Mouse (Mus musculus): ENCODE data around the gene Cacna1f. TPM values are rescaled to one million over a fixed set of nuclear protein-coding genes. Genes with fewer than 3 reads are reported as not detected.

Gene Cacna1f
- polyA plus RNA-seq, 1 experiment: not detected

DNA sequence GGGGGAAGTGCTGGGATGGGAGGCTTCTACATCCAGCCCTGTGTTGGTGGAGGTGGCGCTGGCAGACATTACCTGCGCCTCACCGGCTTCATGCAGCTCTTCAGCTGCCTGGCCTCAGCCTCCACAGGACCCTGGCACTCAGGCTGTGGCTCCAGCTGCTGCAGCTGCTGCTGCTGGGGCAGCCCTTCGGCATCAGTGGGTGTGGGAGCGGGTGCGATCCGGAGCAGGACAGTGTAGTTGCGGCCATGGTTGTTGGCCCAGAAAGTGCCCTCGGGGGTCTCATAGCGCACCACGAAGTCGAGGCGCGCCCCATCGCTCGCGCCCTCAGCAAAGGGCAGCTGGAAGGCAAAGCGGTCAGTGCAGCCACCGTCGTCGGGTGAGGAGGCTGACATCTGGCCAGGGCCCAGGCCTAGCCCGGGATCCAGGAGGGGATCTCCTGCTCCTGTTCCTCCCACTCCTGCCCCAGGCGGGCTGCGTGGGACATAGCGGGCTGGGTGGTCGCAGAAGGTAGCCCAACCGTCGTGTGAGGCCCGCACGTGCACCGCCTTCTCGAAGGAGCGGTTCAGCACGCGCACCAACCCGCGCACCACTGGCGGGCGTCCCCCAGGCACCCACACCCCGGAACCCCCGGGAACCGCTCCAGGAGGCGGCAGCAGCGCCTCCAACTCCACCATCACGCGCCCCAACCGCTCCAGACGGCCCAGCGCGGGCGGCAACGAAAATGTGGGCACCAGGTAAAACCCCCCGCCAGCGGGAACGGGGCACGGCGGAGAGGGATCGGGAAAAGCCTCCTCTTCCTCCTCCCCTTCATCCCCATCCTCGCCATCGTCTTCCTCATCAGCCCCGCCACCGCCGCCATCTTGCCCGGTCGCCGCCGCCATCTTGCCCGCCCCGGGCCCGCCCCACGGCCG lies 33.5 kb upstream of the Cacna1f start, which contains the start of gene Foxp3:
Gene Foxp3, plus strand, starts transcription at position 469 of the 911 bp plus-strand sequence.
- Histone ChIP-seq H3K27ac (ENCODE audit: insufficient read depth, low read depth, low read length) (peak within 1 kb of the TSS; percentile 53), H3K4me3 (ENCODE audit: insufficient read depth, low read depth, low read length) (peak within 1 kb of the TSS; percentile 70), H3K36me3 (ENCODE audit: control insufficient read depth, insufficient read depth, low read length) (no peaks in the 10 kb centered on the region), H3K4me1 (ENCODE audit: control insufficient read depth, insufficient read depth, low read length) (no peaks in the 10 kb centered on the region), H3K27me3 (replicated peaks; ENCODE audit: control insufficient read depth, insufficient read depth, low read length) (no peaks in the 10 kb centered on the region)
- whole genome bisulfite sequencing: 17% methylated on average over 46 of the region's 72 CpGs
- TF ChIP-seq CTCF (conservative IDR thresholded peaks at IDR 0.05; ENCODE audit: insufficient read depth, insufficient read length, low read depth, low read length): no peak
- no peak for TF ChIP-seq POLR2A (IDR thresholded peaks at IDR 0.05; ENCODE audit: low read depth, low read length)
- peak; percentile 10 for DNase-seq

DNA sequence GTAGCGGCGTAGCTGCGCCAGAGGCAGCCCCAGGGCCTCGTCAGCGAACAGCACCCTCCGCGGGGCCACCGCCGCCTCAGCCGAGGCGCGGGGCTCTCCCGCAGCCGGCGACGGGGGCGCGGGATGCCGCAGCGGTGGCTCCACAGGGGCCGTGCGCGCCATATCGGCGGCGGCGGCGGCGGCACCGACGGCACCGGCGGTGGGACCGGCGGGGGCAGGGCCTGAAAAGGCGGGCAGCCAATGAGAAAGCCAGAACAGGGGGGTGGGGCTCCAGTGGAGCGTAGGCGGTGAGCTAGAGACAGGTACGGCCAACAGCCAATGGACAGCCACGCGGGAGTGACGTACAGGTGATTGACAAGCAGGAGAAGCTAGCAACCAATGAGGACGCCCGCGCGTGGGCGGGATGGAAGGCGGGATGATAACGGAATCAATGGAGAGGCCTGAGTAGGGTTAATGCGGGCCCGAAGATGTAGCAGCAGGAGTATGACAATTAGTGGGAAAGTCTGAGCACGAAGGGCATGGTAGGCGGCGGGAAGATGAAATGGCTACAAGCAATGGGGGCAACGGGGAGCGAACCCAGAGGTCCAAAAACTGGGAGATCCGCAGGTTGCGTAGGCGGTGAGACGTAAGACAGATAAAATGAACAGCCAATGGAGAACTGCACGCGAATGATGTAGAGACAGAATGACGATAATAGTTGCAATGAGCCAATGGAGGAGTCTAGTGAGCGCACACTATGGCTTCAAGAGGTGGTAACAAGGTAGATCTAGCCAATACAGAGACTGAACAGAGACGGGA lies 32.6 kb upstream of the Cacna1f start, which contains the start of gene Ppp1r3f:
Gene Ppp1r3f, minus strand, starts transcription at position 197 of the 798 bp plus-strand sequence.
- H3K27ac ChIP-seq (ENCODE audit: insufficient read depth, low read depth, low read length): peak within 1 kb of the TSS; percentile 53
- TF ChIP-seq CTCF (conservative IDR thresholded peaks at IDR 0.05; ENCODE audit: insufficient read depth, insufficient read length, low read depth, low read length) (no peak), POLR2A (IDR thresholded peaks at IDR 0.05; ENCODE audit: low read depth, low read length) (no peak)
- no peaks in the 10 kb centered on the region for H3K4me1 ChIP-seq (ENCODE audit: control insufficient read depth, insufficient read depth, low read length)
- peak within 1 kb of the TSS; percentile 70 for H3K4me3 ChIP-seq (ENCODE audit: insufficient read depth, low read depth, low read length)
- H3K36me3 ChIP-seq (ENCODE audit: control insufficient read depth, insufficient read depth, low read length): no peaks in the 10 kb centered on the region
- no peaks in the 10 kb centered on the region for H3K27me3 ChIP-seq (replicated peaks; ENCODE audit: control insufficient read depth, insufficient read depth, low read length)
- WGBS: under 1% methylated on average over 64 of the region's 65 CpGs
- DNase-seq: peak; percentile 98

DNA sequence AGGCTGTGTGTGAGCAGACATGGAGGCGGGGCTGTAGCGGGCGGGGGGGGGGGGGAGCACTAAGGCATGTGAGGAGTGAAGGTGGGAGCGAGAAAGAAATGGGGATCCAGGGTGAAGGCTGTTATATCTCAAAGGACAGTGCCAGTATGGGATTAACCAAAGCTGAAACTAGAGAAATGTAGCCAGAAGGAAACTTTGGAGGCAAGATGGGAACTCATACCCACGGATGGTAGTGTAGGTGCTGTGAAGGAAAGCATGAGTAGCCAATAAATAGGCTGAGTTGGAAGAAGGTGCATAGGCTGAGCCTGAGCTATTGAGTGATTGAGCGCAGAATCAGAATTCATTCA lies 32.0 kb upstream of the Cacna1f start:
- 11% methylated on average over 6 of the region's 6 CpGs for WGBS

DNA sequence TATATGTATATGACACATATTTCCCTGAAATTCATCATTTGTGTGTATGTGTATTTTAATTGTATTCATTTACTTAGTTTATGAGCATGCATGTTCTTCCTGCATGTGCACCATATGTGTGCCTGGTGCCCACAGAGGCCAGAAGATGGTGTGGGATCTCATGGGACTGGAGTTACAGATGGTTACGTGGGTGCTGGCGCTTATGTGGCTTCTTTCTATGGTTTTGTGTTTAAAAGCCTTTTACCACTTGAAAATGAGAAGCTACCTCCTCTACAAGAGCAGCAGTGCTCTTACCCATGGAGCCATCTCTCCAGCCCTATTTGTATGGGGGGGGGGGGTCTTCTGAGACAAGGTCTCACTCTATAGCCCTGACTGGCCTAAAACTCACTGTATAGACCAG lies 25.7 kb upstream of the Cacna1f start:
- WGBS: 95% methylated on average over 2 of the region's 2 CpGs
- no peak for DNase-seq
- H3K27ac ChIP-seq (ENCODE audit: insufficient read depth, low read depth, low read length): no peak overlapping the region
- no peaks in the 10 kb centered on the region for H3K36me3 ChIP-seq (ENCODE audit: control insufficient read depth, insufficient read depth, low read length)
- TF ChIP-seq POLR2A (IDR thresholded peaks at IDR 0.05; ENCODE audit: low read depth, low read length): no peak
- no peak for TF ChIP-seq CTCF (conservative IDR thresholded peaks at IDR 0.05; ENCODE audit: insufficient read depth, insufficient read length, low read depth, low read length)
- H3K4me3 ChIP-seq (ENCODE audit: insufficient read depth, low read depth, low read length): no peak overlapping the region
- H3K4me1 ChIP-seq (ENCODE audit: control insufficient read depth, insufficient read depth, low read length): no peaks in the 10 kb centered on the region
- no peaks in the 10 kb centered on the region for H3K27me3 ChIP-seq (replicated peaks; ENCODE audit: control insufficient read depth, insufficient read depth, low read length)

More for the DNA sequence above, 32.0 kb upstream of the Cacna1f start:
- no peak for DNase-seq
- no peak overlapping the region for H3K27ac ChIP-seq (ENCODE audit: insufficient read depth, low read depth, low read length)
- H3K4me1 ChIP-seq (ENCODE audit: control insufficient read depth, insufficient read depth, low read length): no peaks in the 10 kb centered on the region
- H3K36me3 ChIP-seq (ENCODE audit: control insufficient read depth, insufficient read depth, low read length): no peaks in the 10 kb centered on the region
- no peaks in the 10 kb centered on the region for H3K27me3 ChIP-seq (replicated peaks; ENCODE audit: control insufficient read depth, insufficient read depth, low read length)
- peak overlapping the region; percentile 39 for H3K4me3 ChIP-seq (ENCODE audit: insufficient read depth, low read depth, low read length)
- TF ChIP-seq CTCF (conservative IDR thresholded peaks at IDR 0.05; ENCODE audit: insufficient read depth, insufficient read length, low read depth, low read length) (no peak), POLR2A (IDR thresholded peaks at IDR 0.05; ENCODE audit: low read depth, low read length) (no peak)

DNA sequence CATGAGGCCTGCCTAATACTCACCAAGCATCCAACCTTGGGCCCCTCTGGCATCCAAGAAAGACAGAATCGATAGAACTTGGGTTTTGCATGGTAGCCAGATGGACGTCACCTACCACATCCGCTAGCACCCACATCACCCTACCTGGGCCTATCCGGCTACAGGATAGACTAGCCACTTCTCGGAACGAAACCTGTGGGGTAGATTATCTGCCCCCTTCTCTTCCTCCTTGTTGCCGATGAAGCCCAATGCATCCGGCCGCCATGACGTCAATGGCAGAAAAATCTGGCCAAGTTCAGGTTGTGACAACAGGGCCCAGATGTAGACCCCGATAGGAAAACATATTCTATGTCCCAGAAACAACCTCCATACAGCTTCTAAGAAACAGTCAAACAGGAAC lies 23.0 kb upstream of the Cacna1f start:
- Histone ChIP-seq H3K36me3 (ENCODE audit: control insufficient read depth, insufficient read depth, low read length) (no peaks in the 10 kb centered on the region), H3K4me1 (ENCODE audit: control insufficient read depth, insufficient read depth, low read length) (no peaks in the 10 kb centered on the region), H3K27ac (ENCODE audit: insufficient read depth, low read depth, low read length) (no peak overlapping the region), H3K27me3 (replicated peaks; ENCODE audit: control insufficient read depth, insufficient read depth, low read length) (no peaks in the 10 kb centered on the region), H3K4me3 (ENCODE audit: insufficient read depth, low read depth, low read length) (no peak overlapping the region)
- TF ChIP-seq POLR2A (IDR thresholded peaks at IDR 0.05; ENCODE audit: low read depth, low read length) (no peak), CTCF (conservative IDR thresholded peaks at IDR 0.05; ENCODE audit: insufficient read depth, insufficient read length, low read depth, low read length) (no peak)
- DNase-seq: no peak
- 99% methylated on average over 11 of the region's 11 CpGs for WGBS

DNA sequence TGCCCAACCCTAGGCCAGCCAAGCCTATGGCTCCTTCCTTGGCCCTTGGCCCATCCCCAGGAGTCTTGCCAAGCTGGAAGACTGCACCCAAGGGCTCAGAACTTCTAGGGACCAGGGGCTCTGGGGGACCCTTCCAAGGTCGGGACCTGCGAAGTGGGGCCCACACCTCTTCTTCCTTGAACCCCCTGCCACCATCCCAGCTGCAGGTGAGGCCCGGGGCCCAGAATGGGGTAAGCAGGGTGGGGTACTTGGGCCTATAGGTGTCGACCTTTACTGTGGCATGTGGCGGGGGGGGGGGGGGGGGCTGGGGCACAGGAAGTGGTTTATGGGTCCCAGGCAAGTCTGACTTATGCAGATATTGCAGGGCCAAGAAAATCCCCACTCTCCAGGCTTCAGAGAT lies 20.5 kb upstream of the Cacna1f start:
- no peak overlapping the region for H3K4me3 ChIP-seq (ENCODE audit: insufficient read depth, low read depth, low read length)
- 86% methylated on average over 4 of the region's 5 CpGs for WGBS
- no peaks in the 10 kb centered on the region for H3K27me3 ChIP-seq (replicated peaks; ENCODE audit: control insufficient read depth, insufficient read depth, low read length)
- no peak overlapping the region for H3K27ac ChIP-seq (ENCODE audit: insufficient read depth, low read depth, low read length)
- DNase-seq: no peak
- TF ChIP-seq CTCF (conservative IDR thresholded peaks at IDR 0.05; ENCODE audit: insufficient read depth, insufficient read length, low read depth, low read length): no peak
- no peak for TF ChIP-seq POLR2A (IDR thresholded peaks at IDR 0.05; ENCODE audit: low read depth, low read length)
- no peaks in the 10 kb centered on the region for H3K36me3 ChIP-seq (ENCODE audit: control insufficient read depth, insufficient read depth, low read length)
- no peaks in the 10 kb centered on the region for H3K4me1 ChIP-seq (ENCODE audit: control insufficient read depth, insufficient read depth, low read length)

DNA sequence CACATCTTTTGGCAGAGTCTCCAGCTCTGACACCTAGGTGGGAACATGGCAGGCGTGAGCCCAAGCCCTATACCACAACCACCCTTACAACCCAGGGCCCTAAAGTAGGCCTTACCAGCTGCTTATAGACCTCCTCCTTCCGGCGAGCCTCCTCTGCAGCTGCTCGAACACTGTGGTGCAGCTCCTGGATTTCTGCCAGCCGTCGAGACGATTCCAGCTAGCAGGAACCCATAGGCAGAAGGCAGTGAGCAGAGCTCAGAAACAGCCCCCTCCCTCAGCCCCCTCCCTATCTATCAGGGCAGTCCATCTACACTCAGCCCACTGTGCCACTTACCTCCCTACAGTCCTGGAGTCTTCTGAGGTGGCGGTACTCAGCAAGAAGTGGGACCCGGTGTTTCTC lies 11.5 kb upstream of the Cacna1f start:
- Histone ChIP-seq H3K4me1 (ENCODE audit: control insufficient read depth, insufficient read depth, low read length) (no peaks in the 10 kb centered on the region; the same call in 1 of the 2 replicates), H3K4me3 (ENCODE audit: insufficient read depth, low read depth, low read length) (no peak overlapping the region), H3K36me3 (ENCODE audit: control insufficient read depth, insufficient read depth, low read length) (no peaks in the 10 kb centered on the region; the same call in 1 of the 2 replicates), H3K27ac (ENCODE audit: insufficient read depth, low read depth, low read length) (no peak overlapping the region), H3K27me3 (replicated peaks; ENCODE audit: control insufficient read depth, insufficient read depth, low read length) (no peaks in the 10 kb centered on the region)
- TF ChIP-seq POLR2A (IDR thresholded peaks at IDR 0.05; ENCODE audit: low read depth, low read length): no peak
- TF ChIP-seq CTCF (conservative IDR thresholded peaks at IDR 0.05; ENCODE audit: insufficient read depth, insufficient read length, low read depth, low read length): no peak
- 86% methylated on average over 9 of the region's 9 CpGs for WGBS
- DNase-seq: no peak

Data from kidney, adult 2 months (tissue).